Mouse (Mus musculus) spleen, postnatal 36 days (tissue): Measurements from ENCODE around the gene Ficd.
A peak's percentile ranks its signal among the peaks of the same experiment; 100 is the strongest.
"Not testable (repeated sequence)": the region's sequence is repeated elsewhere in the genome, so short reads cannot be mapped to it uniquely, and the experiment has no call there.

Experiments
- DNase-seq, 2 experiments: peaks; one replicate each; pipeline ENCODE4 v3.0.0; 2022; ENCODE audit warnings: low spot score in 2 of 2, mixed read lengths in 1 of 2

The Ficd gene

DNA sequence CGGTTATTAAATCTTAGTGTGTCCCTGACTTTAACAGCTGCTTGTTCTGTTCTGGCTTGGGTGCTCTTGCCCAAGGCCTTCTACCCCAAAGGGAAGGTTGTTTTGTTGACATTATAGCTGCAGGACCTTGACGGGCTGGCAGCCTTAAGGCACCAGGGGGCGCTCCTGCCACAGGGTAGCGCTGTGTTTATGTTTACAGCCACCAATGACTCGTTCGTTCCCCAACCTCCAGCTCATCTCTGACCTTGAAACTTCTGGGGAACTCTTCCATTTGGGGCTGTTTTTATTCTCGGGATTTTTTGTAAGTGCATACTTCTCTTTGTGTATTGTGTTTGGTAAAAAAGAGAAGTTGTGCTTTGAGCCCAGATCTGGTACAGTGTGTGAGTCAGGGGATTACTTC is 38.1 kb downstream of the Ficd start:
- peak; percentile 83 to 89 for DNase-seq

DNA sequence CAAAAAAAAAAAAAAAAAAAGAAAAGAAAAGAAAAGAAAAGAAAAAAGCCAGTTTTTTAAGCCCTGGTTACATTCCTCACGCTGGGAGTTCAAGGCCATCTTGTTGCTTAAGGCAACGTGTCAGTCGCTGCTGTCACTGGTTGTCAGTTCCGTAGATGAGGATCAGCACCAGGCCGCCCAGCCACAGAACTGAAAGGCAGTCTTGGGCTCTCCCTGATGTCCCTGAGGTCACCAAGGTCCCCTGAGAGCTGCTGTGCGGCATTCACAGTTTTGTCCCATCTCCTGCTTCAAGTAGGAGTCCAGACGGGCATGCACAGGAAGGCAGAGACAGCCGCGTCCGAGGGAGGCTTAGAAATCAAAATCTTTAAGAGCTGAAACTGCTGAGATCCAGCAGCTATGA is 40.0 kb downstream of the Ficd start:
- DNase-seq = no peak

DNA sequence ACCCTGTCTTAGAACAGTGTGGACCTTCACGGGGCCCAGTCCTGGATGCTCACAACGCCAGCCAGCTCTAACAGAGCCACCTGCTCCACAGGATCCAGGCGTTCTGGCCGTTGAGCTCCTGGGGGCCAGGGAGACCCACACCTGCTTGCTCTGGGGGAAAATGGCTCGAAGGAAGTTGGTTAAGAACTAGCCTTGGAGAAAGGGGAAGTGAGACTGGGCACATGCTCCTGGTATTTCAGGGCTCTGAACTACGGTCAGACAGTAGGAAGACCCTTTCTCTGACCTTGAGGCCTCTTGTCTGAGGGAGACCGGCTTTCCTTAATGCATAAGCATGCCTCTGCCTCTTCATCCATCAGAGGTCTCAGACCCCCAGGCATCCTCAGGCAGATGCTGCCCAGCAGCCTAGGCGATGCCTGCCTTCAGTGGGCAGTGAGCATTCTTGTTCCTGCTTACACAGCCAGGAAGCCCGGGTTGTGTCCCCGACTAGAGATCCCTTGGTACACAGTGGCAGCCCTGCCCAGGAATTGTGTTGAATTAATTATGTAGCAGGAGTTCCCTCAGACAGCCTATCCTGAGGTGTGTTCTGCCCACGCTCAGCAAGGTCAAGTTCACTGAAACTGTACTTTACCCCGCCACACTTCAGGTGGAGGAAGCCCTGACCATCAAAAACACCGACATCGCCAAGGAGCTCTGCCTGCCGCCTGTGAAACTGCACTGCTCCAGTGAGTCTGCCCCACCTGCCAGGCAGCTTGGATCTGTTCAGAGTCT is 40.7 kb downstream of the Ficd start:
- peak; percentile 51 to 68 for DNase-seq

DNA sequence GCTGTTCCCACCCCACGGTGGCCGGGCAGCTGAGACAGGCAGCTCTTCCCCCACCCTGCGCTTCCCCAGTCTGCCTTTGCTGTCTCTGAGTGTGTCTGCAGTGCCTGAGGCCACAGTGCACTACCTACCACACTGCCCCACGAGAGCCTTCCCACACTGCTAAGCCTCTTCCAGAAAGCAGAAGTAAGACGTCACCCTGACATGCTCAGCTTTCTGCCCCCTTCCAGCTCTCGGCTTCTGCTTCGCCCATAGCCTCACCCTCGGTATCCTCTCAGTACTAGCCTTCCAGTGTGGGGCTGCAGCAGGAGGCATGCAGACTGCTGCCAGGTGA is 41.3 kb downstream of the Ficd start:
- peak; percentile 79 to 80 for DNase-seq

DNA sequence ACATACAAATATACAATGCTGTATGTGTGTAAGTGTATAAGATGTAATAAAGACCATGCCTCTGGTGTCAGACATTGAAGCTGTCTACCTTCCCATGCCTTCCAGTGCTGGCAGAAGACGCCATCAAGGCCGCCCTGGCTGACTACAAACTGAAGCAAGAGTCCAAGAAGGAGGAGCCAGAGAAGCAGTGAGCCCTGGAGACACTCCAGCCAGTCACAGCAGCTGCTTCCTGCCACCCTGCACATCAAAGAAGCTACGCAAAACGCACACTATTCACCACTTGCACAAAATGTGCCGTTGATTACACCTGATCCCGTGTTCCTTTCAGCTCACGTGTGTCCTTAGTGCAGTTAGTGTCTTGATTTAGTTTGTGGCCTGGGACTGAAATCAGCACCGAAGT is 42.1 kb downstream of the Ficd start:
- DNase-seq = peak; percentile 34 to 45

DNA sequence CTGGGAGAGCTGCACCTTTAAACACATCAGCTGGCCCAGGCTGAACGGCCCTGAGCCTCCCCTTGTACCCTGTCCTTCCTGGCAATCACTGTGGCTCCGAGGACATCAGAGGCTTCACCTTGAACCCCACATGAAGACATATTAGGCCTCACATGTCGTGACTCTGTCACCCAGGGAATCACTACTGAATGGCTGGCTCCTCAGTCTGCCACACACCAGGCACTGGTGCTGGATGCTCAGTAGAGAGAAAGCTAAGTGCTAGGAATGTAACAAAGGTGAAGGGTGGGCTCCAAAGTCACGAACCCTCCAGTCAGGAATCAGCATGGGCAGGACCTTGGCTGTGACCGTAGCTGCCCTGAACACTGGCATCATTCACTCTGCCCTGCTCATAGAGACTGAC is 44.0 kb downstream of the Ficd start:
- no peak for DNase-seq

DNA sequence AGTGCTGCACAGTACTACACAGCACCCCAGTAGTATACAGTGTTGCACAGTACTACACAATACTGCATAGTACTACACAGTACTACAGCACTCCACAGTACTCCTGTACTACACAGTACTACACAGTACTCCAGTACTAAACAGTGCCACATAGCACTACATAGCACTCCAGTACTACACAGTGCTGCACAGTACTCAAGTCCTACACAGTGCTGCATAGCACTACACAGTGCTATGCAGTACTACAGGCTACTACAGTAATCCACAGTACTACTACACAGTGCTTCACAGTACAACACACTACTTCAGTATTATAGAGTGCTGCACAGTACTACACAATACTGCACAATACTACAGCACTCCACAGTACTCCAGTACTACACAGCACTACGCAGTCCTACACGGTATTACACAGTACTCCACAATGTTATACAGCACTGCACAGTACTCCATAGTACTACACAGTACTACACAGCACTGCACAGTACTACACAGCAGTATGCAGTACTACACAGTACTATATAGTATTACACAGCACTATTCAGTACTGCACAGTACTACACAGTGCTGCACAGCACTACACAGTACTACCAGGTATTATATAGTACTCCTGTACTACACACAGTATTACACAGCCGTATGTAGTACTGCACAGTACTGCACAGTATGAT is 44.6 kb downstream of the Ficd start:
- DNase-seq = no peak

DNA sequence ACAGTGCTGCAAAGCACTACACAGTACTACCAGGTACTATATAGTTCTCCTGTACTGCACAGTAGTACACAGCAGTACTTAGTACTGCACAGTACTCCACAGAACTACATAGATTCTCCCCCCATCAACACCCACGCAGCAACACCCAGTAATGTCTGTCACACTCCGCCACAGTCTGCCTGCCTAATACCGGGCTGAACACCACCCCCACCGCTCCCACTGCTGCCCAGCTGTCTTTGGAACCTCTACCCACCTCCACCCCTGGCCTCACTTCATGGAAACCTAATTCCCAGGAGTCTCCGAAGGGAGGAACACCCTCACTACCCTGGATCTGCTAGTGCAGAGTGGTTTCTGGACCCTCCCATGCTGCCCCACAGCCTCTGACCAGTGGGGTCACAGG is 45.2 kb downstream of the Ficd start:
- no peak for DNase-seq

DNA sequence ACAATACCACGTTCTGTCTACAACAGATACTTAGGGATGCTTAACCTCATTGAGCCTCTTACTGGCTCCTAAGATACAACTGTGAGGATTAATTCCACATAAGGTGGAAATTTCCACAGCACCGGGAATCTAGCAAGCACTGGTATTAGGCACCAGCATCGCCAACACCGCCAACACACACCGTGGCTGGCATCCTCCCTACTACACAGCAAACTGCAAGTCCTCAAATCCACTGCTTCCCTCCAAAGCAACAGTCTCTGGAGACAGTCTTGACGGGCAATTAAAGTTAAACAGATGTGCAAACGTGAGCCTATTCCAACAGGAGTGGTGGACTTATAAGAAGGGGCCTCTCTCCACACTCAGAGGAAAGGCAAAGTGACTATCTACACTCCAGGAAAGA is 45.7 kb downstream of the Ficd start:
- DNase-seq = no peak

DNA sequence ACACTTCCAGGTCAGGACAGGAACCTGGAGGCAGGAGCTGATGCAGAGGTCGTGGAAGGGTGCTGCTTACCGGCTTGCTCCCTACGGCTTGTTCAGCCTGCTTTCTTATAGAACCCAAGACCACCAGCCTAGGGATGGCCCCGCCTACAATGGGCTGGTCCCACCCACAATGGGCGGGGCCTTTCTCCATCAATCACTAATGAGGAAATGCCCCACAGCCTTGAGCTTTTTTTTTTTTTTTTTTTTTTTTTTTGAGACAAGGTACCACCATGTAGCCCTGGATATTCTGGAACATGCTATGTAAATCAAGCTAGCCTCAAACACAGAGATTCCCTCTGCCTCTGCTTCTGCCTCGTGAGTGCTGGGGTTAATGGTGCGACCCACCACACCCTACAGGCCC is 46.3 kb downstream of the Ficd start:
- no peak for DNase-seq

DNA sequence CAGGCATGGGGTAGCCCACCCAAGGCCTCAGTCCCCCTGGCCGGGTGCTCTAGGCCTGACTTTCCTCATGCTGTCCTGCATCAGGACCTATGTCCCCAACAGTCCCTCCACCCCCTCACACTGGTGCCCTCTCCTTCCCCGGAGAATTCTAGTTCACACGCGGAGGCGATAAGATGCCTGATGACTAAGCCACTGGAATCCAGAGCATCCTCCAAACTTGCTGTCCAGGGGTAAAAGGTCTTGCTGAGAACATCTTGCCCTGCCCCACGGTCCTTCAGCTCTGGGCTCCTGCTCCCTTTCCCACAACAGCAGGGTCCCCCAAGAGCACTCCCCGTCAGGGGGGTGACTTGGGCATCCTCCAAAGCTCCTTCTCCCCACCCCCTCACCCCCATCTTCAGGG is 47.0 kb downstream of the Ficd start:
- DNase-seq = no peak

DNA sequence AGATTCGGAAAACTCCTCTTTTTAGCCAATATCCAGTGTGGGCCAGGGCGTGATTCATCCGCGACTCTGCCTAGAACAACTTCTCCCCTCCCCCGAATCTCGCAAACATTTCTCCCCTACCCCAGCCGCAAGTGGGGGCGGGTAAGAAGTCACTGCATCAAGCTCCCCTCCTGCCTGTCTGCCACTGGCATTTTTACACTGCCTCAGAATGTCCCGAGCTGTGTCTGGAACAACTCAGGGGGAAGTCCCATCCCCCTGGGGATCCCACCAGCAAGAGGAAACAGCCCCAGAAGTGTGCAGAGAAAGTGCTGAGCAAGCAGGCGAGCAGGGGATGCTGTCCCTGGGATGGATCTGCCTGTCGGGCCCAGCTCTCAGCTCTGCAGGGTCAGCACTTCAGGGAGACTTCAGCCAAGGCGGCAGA is 48.0 kb downstream of the Ficd start:
- DNase-seq = peak; percentile 64 to 70

DNA sequence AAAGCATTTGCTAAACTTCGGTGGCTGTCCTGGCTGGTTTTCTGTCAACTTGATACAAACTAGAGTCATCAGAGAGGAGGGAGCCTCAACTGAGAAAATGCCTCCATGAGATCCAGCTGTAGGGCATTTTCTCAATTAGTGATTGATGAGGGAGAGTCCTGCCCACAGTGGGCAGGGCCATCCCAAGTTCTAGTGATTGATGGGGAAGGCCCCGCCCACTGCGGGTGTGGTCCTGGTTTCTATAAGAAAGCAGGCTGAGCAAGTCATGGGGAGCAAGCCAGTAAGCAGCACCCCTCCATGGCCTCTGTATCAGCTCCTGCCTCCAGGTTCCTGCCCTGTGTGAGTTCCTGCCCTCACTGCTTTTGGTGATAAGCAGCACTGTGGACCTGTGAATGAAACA is 48.5 kb downstream of the Ficd start:
- not testable (repeated sequence) for DNase-seq

DNA sequence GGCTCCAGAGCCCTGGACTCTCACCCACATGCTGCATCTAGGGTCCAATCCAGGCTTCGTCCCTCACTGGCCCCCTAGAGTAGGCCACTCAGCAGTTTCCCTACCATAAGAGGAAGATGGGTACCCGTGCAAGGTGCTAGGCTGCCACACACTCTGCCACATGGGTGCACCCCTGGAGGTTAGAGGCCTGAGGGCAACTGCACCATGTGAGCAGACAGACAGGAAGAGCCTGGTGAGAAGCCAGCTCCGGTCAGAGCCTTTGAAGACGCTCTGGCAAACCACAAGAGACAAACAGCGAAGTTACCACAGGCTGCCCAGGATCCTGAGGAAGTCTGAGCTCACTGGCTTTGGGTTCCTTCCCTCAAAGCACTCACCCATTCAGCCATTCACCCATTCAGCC is 51.4 kb downstream of the Ficd start:
- DNase-seq = peak in 1 of 2 experiments; percentile 31

DNA sequence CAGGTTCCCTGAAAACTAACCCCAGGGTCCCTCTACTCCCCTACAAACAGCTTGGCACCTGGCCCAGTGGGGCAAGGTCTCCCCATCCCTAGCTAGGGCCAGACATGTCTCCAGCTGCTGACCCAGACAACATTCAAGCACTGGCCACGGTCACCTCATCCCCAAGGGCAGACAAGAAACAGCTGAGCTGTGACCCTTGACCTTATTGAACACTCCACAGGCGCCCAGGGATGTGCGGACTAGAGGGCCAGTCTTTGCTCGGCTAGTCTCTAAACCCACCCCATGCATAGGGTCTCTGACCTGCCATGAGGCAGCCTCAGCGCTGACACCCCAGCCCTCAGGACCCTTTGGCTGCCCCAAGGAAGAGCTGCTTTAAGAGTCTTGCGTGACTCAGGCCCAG is 53.0 kb downstream of the Ficd start:
- no peak for DNase-seq

DNA sequence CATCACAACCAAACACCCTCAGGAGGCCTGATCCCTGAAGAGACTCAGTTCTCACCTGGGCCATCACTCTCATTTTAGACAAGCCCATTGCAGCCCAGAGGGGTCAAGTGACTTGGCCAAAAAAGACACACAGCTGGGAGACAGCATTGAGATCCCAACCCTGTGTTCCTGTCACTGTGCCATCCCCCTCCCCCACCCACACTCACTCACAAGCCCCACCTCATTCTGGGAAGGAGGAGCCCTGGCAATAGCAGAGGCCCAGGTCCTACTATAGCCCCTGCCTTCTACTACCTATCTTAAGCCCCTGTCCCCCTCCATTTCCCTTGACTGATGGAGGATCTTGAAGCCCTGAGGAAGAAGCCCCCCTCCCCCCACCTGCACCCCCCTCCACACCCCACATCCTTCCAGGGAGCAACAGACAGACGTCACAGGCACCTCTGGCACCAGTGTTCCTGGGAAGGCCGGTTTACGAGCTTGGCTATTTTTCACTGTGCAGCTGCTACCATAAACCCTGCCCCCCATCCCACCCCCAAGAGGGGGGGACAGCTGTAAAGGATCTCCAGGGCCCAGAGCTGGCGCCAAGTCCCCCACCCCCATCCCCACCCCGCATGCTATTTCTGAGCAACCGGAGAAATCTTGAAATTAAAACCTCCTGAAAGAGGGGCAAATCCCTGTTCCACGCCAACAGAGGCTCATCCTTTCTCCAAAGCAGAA is 53.6 kb downstream of the Ficd start:
- no peak for DNase-seq
